Mouse (Mus musculus) liver, embryonic 13.5 days (tissue): ENCODE measurements around the gene Nt5dc2. TPM values are rescaled to one million over a fixed set of nuclear protein-coding genes. Genes with fewer than 3 reads are reported as not detected.
A peak's percentile ranks its signal among the peaks of the same experiment; 100 is the strongest.

Experiments used
- ATAC-seq: fragments of 200-750 bp; cut with Nextera tagmentation; 2 replicates; pipeline ENCODE4 v1.8.0; 2017; ENCODE audit warnings: low read depth, mild to moderate bottlenecking, moderate number of reproducible peaks, moderate library complexity
- DNase-seq: peaks from one replicate; pipeline ENCODE4 v3.0.0; 2022
- H3K27ac ChIP-seq: fragments of 300-500 bp; sonication (generic); 2 replicates; pipeline ENCODE4 v1.5.1; 2015; ENCODE audit warnings: moderate library complexity, mild to moderate bottlenecking, inconsistent platforms
- H3K27me3 ChIP-seq: fragments of 300-500 bp; sonication (generic); 2 replicates; pipeline ENCODE4 v1.6.1; 2015; ENCODE audit warnings: mild to moderate bottlenecking, inconsistent platforms
- H3K36me3 ChIP-seq: fragments of 300-500 bp; sonication (generic); 2 replicates; pipeline ENCODE4 v1.6.1; 2015; ENCODE audit warnings: mild to moderate bottlenecking, inconsistent platforms
- H3K4me1 ChIP-seq: fragments of 300-500 bp; sonication (generic); replicated peaks from 2 replicates; pipeline ENCODE4 v1.6.1; 2015; ENCODE audit warnings: inconsistent platforms
- H3K4me2 ChIP-seq: fragments of 300-500 bp; sonication (generic); 2 replicates; pipeline ENCODE4 v1.6.1; 2015; ENCODE audit warnings: inconsistent platforms, mild to moderate bottlenecking, moderate library complexity
- H3K4me3 ChIP-seq: fragments of 300-500 bp; sonication (generic); replicated peaks from 2 replicates; pipeline ENCODE4 v1.5.1; 2015; ENCODE audit warnings: mild to moderate bottlenecking, inconsistent platforms
- H3K9ac ChIP-seq: fragments of 300-500 bp; sonication (generic); 2 replicates; pipeline ENCODE4 v1.6.1; 2015; ENCODE audit warnings: mild to moderate bottlenecking, inconsistent platforms
- H3K9me3 ChIP-seq: fragments of 300-500 bp; sonication (generic); replicated peaks from 2 replicates; pipeline ENCODE4 v1.6.1; 2016; ENCODE audit warnings: inconsistent platforms
- WGBS: fragments of 180-500 bp; shearing (Covaris S2); methylation state at CpG from one replicate; pipeline ENCODE4 v1.1.7; 2015; ENCODE audit not compliant: insufficient replicate concordance; 5-methylcytosine and 5-hydroxymethylcytosine counted together
- polyA plus RNA-seq: library from polyadenylated mRNA; unstranded; fragments of >200 nt; fragmentation: Nextera tagmentation; extraction: Ambion mirVana; gene quantifications from 2 replicates; pipeline ENCODE4 v1.2.1, GENCODE M21; 2015

Gene Nt5dc2
- polyA plus RNA-seq, 1 experiment from 2014 or later, result 196 TPM

- Histone ChIP-seq H3K27ac (no peak overlapping the region), H3K27me3 (no peaks in the 10 kb centered on the region), H3K36me3 (peaks cover 68% of the 10 kb centered on the region), H3K4me2 (no peak overlapping the region), H3K4me3 (no peak overlapping the region), H3K9me3 (no peaks in the 10 kb centered on the region), H3K9ac (no peak overlapping the region), H3K4me1 (peaks cover 30% of the 10 kb centered on the region)
- no peak for ATAC-seq
- 90% methylated on average over 34 of the region's 34 CpGs for WGBS
- DNase-seq, result no peak
Measured at GRCm38 (mm10) chr14:31135495-31136410, 4.9 kb downstream of the Nt5dc2 start.

- H3K36me3 ChIP-seq, result peaks cover 77% of the 10 kb centered on the region
- 84% methylated on average over 26 of the region's 26 CpGs for WGBS
- peaks cover 25% of the 10 kb centered on the region for H3K4me1 ChIP-seq
- H3K27ac ChIP-seq, result no peak overlapping the region
- DNase-seq (no peak), ATAC-seq (no peak)
- H3K9ac ChIP-seq, result no peak overlapping the region
- no peaks in the 10 kb centered on the region for H3K27me3 ChIP-seq
- H3K4me3 ChIP-seq, result no peak overlapping the region
- no peaks in the 10 kb centered on the region for H3K9me3 ChIP-seq
- no peak overlapping the region for H3K4me2 ChIP-seq
Measured at GRCm38 (mm10) chr14:31136411-31137280, 5.8 kb downstream of the Nt5dc2 start.

- no peak overlapping the region for H3K4me3 ChIP-seq
- 81% methylated on average over 10 of the region's 10 CpGs for WGBS
- H3K27ac ChIP-seq, result no peak overlapping the region; the same call in 1 of the 2 replicates
- H3K36me3 ChIP-seq, result peaks cover 83% of the 10 kb centered on the region
- no peak overlapping the region for H3K9ac ChIP-seq
- DNase-seq (no peak), ATAC-seq (no peak)
- no peaks in the 10 kb centered on the region for H3K9me3 ChIP-seq
- H3K4me1 ChIP-seq, result peaks cover 19% of the 10 kb centered on the region
- no peaks in the 10 kb centered on the region for H3K27me3 ChIP-seq
- no peak overlapping the region for H3K4me2 ChIP-seq
Measured at GRCm38 (mm10) chr14:31137281-31137595, 6.4 kb downstream of the Nt5dc2 start.

GRCm38 (mm10) chr14:31137791-31138190, 6.9 kb downstream of the Nt5dc2 start:
- Histone ChIP-seq H3K27ac (no peak overlapping the region; the same call in 1 of the 2 replicates), H3K9me3 (no peaks in the 10 kb centered on the region), H3K27me3 (no peaks in the 10 kb centered on the region), H3K4me1 (peaks cover 13% of the 10 kb centered on the region), H3K4me3 (no peak overlapping the region), H3K4me2 (no peak overlapping the region), H3K9ac (no peak overlapping the region), H3K36me3 (peaks cover 89% of the 10 kb centered on the region)
- ATAC-seq, result no peak
- DNase-seq, result no peak
- WGBS, result 82% methylated on average over 11 of the region's 11 CpGs

- Histone ChIP-seq H3K27ac (peak overlapping the region; percentile 39; the same call in 1 of the 2 replicates), H3K36me3 (peaks cover 94% of the 10 kb centered on the region), H3K9me3 (no peaks in the 10 kb centered on the region), H3K9ac (no peak overlapping the region), H3K4me3 (no peak overlapping the region), H3K4me2 (no peak overlapping the region), H3K4me1 (peaks cover 8% of the 10 kb centered on the region), H3K27me3 (no peaks in the 10 kb centered on the region)
- ATAC-seq (no peak), DNase-seq (no peak)
- WGBS, result 84% methylated on average over 27 of the region's 35 CpGs
Measured at GRCm38 (mm10) chr14:31138219-31138896, 7.5 kb downstream of the Nt5dc2 start.

GRCm38 (mm10) chr14:31138897-31139429, 8.1 kb downstream of the Nt5dc2 start:
- Histone ChIP-seq H3K4me1 (peaks cover 2% of the 10 kb centered on the region; the same call in 1 of the 2 replicates), H3K27me3 (no peaks in the 10 kb centered on the region), H3K4me2 (no peak overlapping the region), H3K9me3 (no peaks in the 10 kb centered on the region), H3K4me3 (no peak overlapping the region), H3K36me3 (peaks cover 97% of the 10 kb centered on the region), H3K9ac (no peak overlapping the region), H3K27ac (peak overlapping the region; percentile 39; the same call in 1 of the 2 replicates)
- WGBS, result 73% methylated on average over 9 of the region's 9 CpGs
- DNase-seq, result no peak
- ATAC-seq, result no peak

- Histone ChIP-seq H3K36me3 (peaks cover 92% of the 10 kb centered on the region), H3K4me1 (no peaks in the 10 kb centered on the region), H3K9me3 (no peaks in the 10 kb centered on the region), H3K4me2 (no peak overlapping the region), H3K4me3 (no peak overlapping the region), H3K9ac (no peak overlapping the region), H3K27me3 (no peaks in the 10 kb centered on the region), H3K27ac (no peak overlapping the region)
- 49% methylated on average over 12 of the region's 12 CpGs for WGBS
- ATAC-seq (no peak), DNase-seq (no peak)
Measured at GRCm38 (mm10) chr14:31139666-31140065, 8.8 kb downstream of the Nt5dc2 start.

GRCm38 (mm10) chr14:31140141-31140540, 9.3 kb downstream of the Nt5dc2 start:
- DNase-seq (no peak), ATAC-seq (no peak)
- Histone ChIP-seq H3K9me3 (no peaks in the 10 kb centered on the region), H3K27me3 (no peaks in the 10 kb centered on the region), H3K36me3 (peaks cover 90% of the 10 kb centered on the region), H3K4me3 (no peak overlapping the region), H3K4me2 (no peak overlapping the region), H3K4me1 (no peaks in the 10 kb centered on the region), H3K27ac (no peak overlapping the region), H3K9ac (no peak overlapping the region)
- WGBS, result 80% methylated on average over 15 of the region's 15 CpGs

GRCm38 (mm10) chr14:31141011-31141410, 10.2 kb downstream of the Nt5dc2 start:
- WGBS, result 86% methylated on average over 14 of the region's 14 CpGs
- H3K36me3 ChIP-seq, result peaks cover 85% of the 10 kb centered on the region
- ATAC-seq, result no peak

GRCm38 (mm10) chr14:31145694-31146093, 14.8 kb downstream of the Nt5dc2 start:
- Histone ChIP-seq H3K4me2 (no peak overlapping the region), H3K36me3 (peaks cover 41% of the 10 kb centered on the region), H3K4me1 (no peaks in the 10 kb centered on the region), H3K9me3 (no peaks in the 10 kb centered on the region), H3K9ac (no peak overlapping the region), H3K27me3 (0 out of 2 replicates have a peak, but pooled peaks cover under 1% of the 10 kb centered on the region), H3K4me3 (no peak overlapping the region), H3K27ac (no peak overlapping the region)
- DNase-seq (no peak), ATAC-seq (no peak)
- 87% methylated on average over 11 of the region's 11 CpGs for WGBS

More at GRCm38 (mm10) chr14:31141011-31141410, 10.2 kb downstream of the Nt5dc2 start:
- no peak overlapping the region for H3K4me2 ChIP-seq
- H3K4me3 ChIP-seq, result no peak overlapping the region
- H3K27me3 ChIP-seq, result no peaks in the 10 kb centered on the region
- no peak overlapping the region for H3K9ac ChIP-seq
- DNase-seq, result no peak
- no peaks in the 10 kb centered on the region for H3K4me1 ChIP-seq
- no peak overlapping the region for H3K27ac ChIP-seq
- no peaks in the 10 kb centered on the region for H3K9me3 ChIP-seq
